ENCODE assay signal across 22 mouse cellular contexts in genomic region chr5:98485189-98485588, GRCm38 (mm10).
A peak's percentile ranks its signal among the peaks of the same experiment; 100 is the strongest.
DNase-seq lines count a peak whose midpoint lies in the region; ATAC-seq and TF ChIP-seq lines count a peak whose summit lies in the region.
"Had no signal": no experiment of that assay in that cellular context is flagged by ENCODE, and none has a peak within 500 bp of the region (broad histone marks: within the 10 kb centered on the region; RNA-seq: fewer than 3 reads in every experiment).

No protein-coding gene starts in this region.

- no peaks in the 10 kb centered on the region for H3K79me2 ChIP-seq in liver, adult 2 months (ENCODE audit: control insufficient read depth, insufficient read depth, low read length)

- no peak overlapping the region for H3K4me3 ChIP-seq in kidney, adult 2 months (ENCODE audit: insufficient read depth, low read depth, low read length)
- no peak overlapping the region for H3K4me3 ChIP-seq in liver, adult 2 months (ENCODE audit: insufficient read depth, low read depth, low read length)
- H3K4me3 ChIP-seq in liver, postnatal 0 days (ENCODE audit: low read depth, low read length) = no peak overlapping the region
- no peak overlapping the region for H3K4me3 ChIP-seq in lung, postnatal 0 days (ENCODE audit: low read depth, low read length)
- H3K4me3 ChIP-seq: forebrain, embryonic 10.5 days; forebrain, embryonic 13.5 days; heart, adult 2 months; heart, embryonic 10.5 days; heart, embryonic 13.5 days had no signal

- TF ChIP-seq CTCF in kidney, adult 2 months (conservative IDR thresholded peaks at IDR 0.05; ENCODE audit: insufficient read depth, insufficient read length, low read depth, low read length) = no peak
- no peak for TF ChIP-seq CTCF in liver, adult 2 months (IDR thresholded peaks at IDR 0.05; ENCODE audit: low read depth, low read length)
- no peak for TF ChIP-seq CTCF in liver, postnatal 0 days (IDR thresholded peaks at IDR 0.05; ENCODE audit: low read depth)
- no peak for TF ChIP-seq CTCF in lung, postnatal 0 days (IDR thresholded peaks at IDR 0.05)

- peak; percentile 36 for DNase-seq in kidney, adult 2 months
- DNase-seq in kidney, postnatal 4 days = no peak
- DNase-seq in liver, adult 2 months (ENCODE audit: extremely low read depth, low read depth, low spot score) = peak; percentile 6
- no peak for DNase-seq in liver, postnatal 0 days
- DNase-seq in lung, postnatal 0 days (ENCODE audit: low spot score) = peak; percentile 73
- no peak for DNase-seq in lung, postnatal 4 days
- peak; percentile 44 for DNase-seq in large intestine, adult 2 months (ENCODE audit: low read depth, low spot score)
- DNase-seq: adrenal gland, postnatal 10 days; adrenal gland, postnatal 36 days; cerebellum, adult 18-20 months; cerebellum, adult 9-10 months; cerebellum, postnatal 14 days; gastrocnemius, postnatal 10 days; gastrocnemius, postnatal 36 days; heart, adult 2 months; heart, postnatal 14 days; heart, postnatal 4 days had no signal

- H3K4me2 ChIP-seq in liver, postnatal 0 days (ENCODE audit: low read depth, low read length) = no peak overlapping the region
- H3K4me2 ChIP-seq in lung, postnatal 0 days (replicated peaks; ENCODE audit: low read depth, low read length) = no peak overlapping the region
- H3K4me2 ChIP-seq: forebrain, embryonic 13.5 days; heart, embryonic 13.5 days had no signal

- H3K36me3 ChIP-seq in kidney, adult 2 months (ENCODE audit: control insufficient read depth, insufficient read depth, low read length) = no peaks in the 10 kb centered on the region
- H3K36me3 ChIP-seq in liver, adult 2 months (ENCODE audit: control insufficient read depth, insufficient read depth, low read length) = no peaks in the 10 kb centered on the region
- no peaks in the 10 kb centered on the region for H3K36me3 ChIP-seq in liver, postnatal 0 days (replicated peaks; ENCODE audit: insufficient read depth, low read length)
- H3K36me3 ChIP-seq in lung, postnatal 0 days (ENCODE audit: insufficient read depth, low read length) = no peaks in the 10 kb centered on the region
- H3K36me3 ChIP-seq: forebrain, embryonic 10.5 days; heart, embryonic 10.5 days; heart, embryonic 13.5 days had no signal

- no peaks in the 10 kb centered on the region for H3K27me3 ChIP-seq in kidney, adult 2 months (replicated peaks; ENCODE audit: control insufficient read depth, insufficient read depth, low read length)
- H3K27me3 ChIP-seq in liver, adult 2 months (ENCODE audit: control insufficient read depth, insufficient read depth, low read length) = no peaks in the 10 kb centered on the region
- no peaks in the 10 kb centered on the region for H3K27me3 ChIP-seq in liver, postnatal 0 days (ENCODE audit: insufficient read depth, low read length)
- no peaks in the 10 kb centered on the region for H3K27me3 ChIP-seq in lung, postnatal 0 days (replicated peaks; ENCODE audit: insufficient read depth, low read length)
- H3K27me3 ChIP-seq: forebrain, embryonic 13.5 days; heart, embryonic 13.5 days had no signal

- H3K9me3 ChIP-seq in liver, postnatal 0 days (ENCODE audit: low read length) = no peaks in the 10 kb centered on the region
- no peaks in the 10 kb centered on the region for H3K9me3 ChIP-seq in lung, postnatal 0 days (ENCODE audit: low read length)
- H3K9me3 ChIP-seq: forebrain, embryonic 10.5 days; forebrain, embryonic 13.5 days; heart, embryonic 10.5 days; heart, embryonic 13.5 days had no signal

- no peak overlapping the region for H3K9ac ChIP-seq in liver, adult 2 months (ENCODE audit: low read depth, low read length)
- H3K9ac ChIP-seq in liver, postnatal 0 days (replicated peaks) = no peak overlapping the region
- H3K9ac ChIP-seq in lung, postnatal 0 days (replicated peaks; ENCODE audit: low read depth) = no peak overlapping the region
- H3K9ac ChIP-seq: forebrain, embryonic 13.5 days; heart, embryonic 13.5 days had no signal

- H3K4me1 ChIP-seq in kidney, adult 2 months (ENCODE audit: control insufficient read depth, insufficient read depth, low read length) = peaks cover 2% of the 10 kb centered on the region; the same call in 1 of the 2 replicates
- no peaks in the 10 kb centered on the region; the same call in 1 of the 2 replicates for H3K4me1 ChIP-seq in liver, adult 2 months (ENCODE audit: control insufficient read depth, insufficient read depth, low read length)
- H3K4me1 ChIP-seq in liver, postnatal 0 days (ENCODE audit: insufficient read depth) = no peaks in the 10 kb centered on the region
- H3K4me1 ChIP-seq in lung, postnatal 0 days (ENCODE audit: insufficient read depth, low read depth, low read length) = no peaks in the 10 kb centered on the region
- H3K4me1 ChIP-seq: forebrain, embryonic 10.5 days; forebrain, embryonic 13.5 days; heart, embryonic 10.5 days; heart, embryonic 13.5 days had no signal

- no peak for TF ChIP-seq EP300 in liver, postnatal 0 days (IDR thresholded peaks at IDR 0.05; ENCODE audit: low read depth)
- peak; percentile 58 for TF ChIP-seq EP300 in lung, postnatal 0 days (IDR thresholded peaks at IDR 0.05)

- WGBS in kidney, adult 2 months = 34% methylated on average over 1 of the region's 1 CpGs
- 66% methylated on average over 1 of the region's 1 CpGs for WGBS in liver, adult 2 months
- WGBS in liver, postnatal 0 days (ENCODE audit: insufficient replicate concordance) = 75% methylated on average over 1 of the region's 1 CpGs
- 30% methylated on average over 1 of the region's 1 CpGs for WGBS in lung, postnatal 0 days
- 23% methylated on average over 1 of the region's 1 CpGs for WGBS in large intestine, adult 2 months

- no peak for TF ChIP-seq POLR2A in kidney, adult 2 months (IDR thresholded peaks at IDR 0.05; ENCODE audit: low read depth, low read length)
- no peak for TF ChIP-seq POLR2A in liver, adult 2 months (IDR thresholded peaks at IDR 0.05; ENCODE audit: extremely low read depth, insufficient read depth, low read length)

- ATAC-seq in liver, postnatal 0 days = no peak
- peak; percentile 84 for ATAC-seq in lung, postnatal 0 days
- ATAC-seq: forebrain, embryonic 13.5 days; forebrain, embryonic 16.5 days had no signal

- no peak overlapping the region for H3K27ac ChIP-seq in kidney, adult 2 months (ENCODE audit: insufficient read depth, low read depth, low read length)
- no peak overlapping the region for H3K27ac ChIP-seq in liver, adult 2 months (replicated peaks; ENCODE audit: insufficient read depth, low read depth, low read length)
- no peak overlapping the region for H3K27ac ChIP-seq in liver, postnatal 0 days (ENCODE audit: low read depth)
- no peak overlapping the region for H3K27ac ChIP-seq in lung, postnatal 0 days (ENCODE audit: low read length)
- H3K27ac ChIP-seq: forebrain, embryonic 10.5 days; forebrain, embryonic 13.5 days; heart, adult 2 months; heart, embryonic 10.5 days; heart, embryonic 13.5 days had no signal

Comparison
In these comparisons a context has a peak if more than half of its experiments do, and no peak if none do; other contexts are left out.
1. DNase-seq: peak in kidney, adult 2 months (single experiment), liver, adult 2 months (single experiment), lung, postnatal 0 days (single experiment) and large intestine, adult 2 months (single experiment); none in kidney, postnatal 4 days (0 of 2), liver, postnatal 0 days (single experiment) and lung, postnatal 4 days (0 of 2).